8 mouse cellular contexts compared by ENCODE assay signal in genomic region chr5:118169222-118170221, GRCm38 (mm10). TPM values are rescaled to one million over a fixed set of nuclear protein-coding genes. Genes with fewer than 3 reads are reported as not detected.
A peak's percentile ranks its signal among the peaks of the same experiment; 100 is the strongest.
DNase-seq lines count a peak whose midpoint lies in the region; ATAC-seq and TF ChIP-seq lines count a peak whose summit lies in the region.

No protein-coding gene starts in this region.

- TF ChIP-seq CTCF in bone marrow macrophage, adult 2 months (IDR thresholded peaks at IDR 0.05; ENCODE audit: low read depth, low read length), result no peak
- peak; percentile 54 for TF ChIP-seq CTCF in midbrain, postnatal 0 days (IDR thresholded peaks at IDR 0.05)

- no peak overlapping the region for H3K27ac ChIP-seq in bone marrow macrophage, adult 2 months (ENCODE audit: insufficient read depth, low read depth, low read length)
- peak overlapping the region; percentile 69 for H3K27ac ChIP-seq in forebrain, embryonic 10.5 days
- H3K27ac ChIP-seq in kidney, embryonic 16.5 days (ENCODE audit: low read length), result no peak overlapping the region
- peak overlapping the region; percentile 47 for H3K27ac ChIP-seq in midbrain, postnatal 0 days (ENCODE audit: low read depth, low read length)

- WGBS in forebrain, embryonic 10.5 days, result 2% methylated on average over 117 of the region's 117 CpGs
- WGBS in kidney, embryonic 16.5 days, result under 1% methylated on average over 106 of the region's 117 CpGs
- under 1% methylated on average over 107 of the region's 117 CpGs for WGBS in midbrain, postnatal 0 days

- H3K9me3 ChIP-seq in forebrain, embryonic 10.5 days, result no peaks in the 10 kb centered on the region
- H3K9me3 ChIP-seq in kidney, embryonic 16.5 days (ENCODE audit: low read length), result no peaks in the 10 kb centered on the region
- no peaks in the 10 kb centered on the region for H3K9me3 ChIP-seq in midbrain, postnatal 0 days (ENCODE audit: low read length)

- peak overlapping the region; percentile 57 for H3K4me3 ChIP-seq in bone marrow macrophage, adult 2 months (ENCODE audit: insufficient read depth, low read length)
- H3K4me3 ChIP-seq in forebrain, embryonic 10.5 days, result peak overlapping the region; percentile 58
- peak overlapping the region; percentile 55 for H3K4me3 ChIP-seq in kidney, embryonic 16.5 days (ENCODE audit: low read length)
- peak overlapping the region; percentile 59 for H3K4me3 ChIP-seq in midbrain, postnatal 0 days (ENCODE audit: low read depth, low read length)

- TF ChIP-seq POLR2A in bone marrow macrophage, adult 2 months (IDR thresholded peaks at IDR 0.05; ENCODE audit: borderline replicate concordance, low read depth, low read length), result no peak

- H3K4me1 ChIP-seq in bone marrow macrophage, adult 2 months (ENCODE audit: control insufficient read depth, insufficient read depth, low read length), result no peaks in the 10 kb centered on the region
- peaks cover 50% of the 10 kb centered on the region for H3K4me1 ChIP-seq in forebrain, embryonic 10.5 days
- peaks cover 26% of the 10 kb centered on the region for H3K4me1 ChIP-seq in kidney, embryonic 16.5 days (ENCODE audit: insufficient read depth, low read length)
- peaks cover 4% of the 10 kb centered on the region; the same call in 1 of the 2 replicates for H3K4me1 ChIP-seq in midbrain, postnatal 0 days (ENCODE audit: insufficient read depth, low read length)

- peaks cover 95% of the 10 kb centered on the region for H3K27me3 ChIP-seq in forebrain, embryonic 10.5 days (ENCODE audit: poor library complexity, severe bottlenecking)
- peaks cover 78% of the 10 kb centered on the region for H3K27me3 ChIP-seq in kidney, embryonic 16.5 days (ENCODE audit: insufficient read depth, low read length)
- peaks cover 33% of the 10 kb centered on the region for H3K27me3 ChIP-seq in midbrain, postnatal 0 days (ENCODE audit: insufficient read depth, low read length)

- ATAC-seq in kidney, embryonic 16.5 days (ENCODE audit: low FRiP score, low TSS enrichment), result no peak; the same call in 1 of the 2 replicates
- peak; percentile 56; the same call in 1 of the 2 replicates for ATAC-seq in midbrain, postnatal 0 days (ENCODE audit: low FRiP score)

- no peaks in the 10 kb centered on the region for H3K36me3 ChIP-seq in forebrain, embryonic 10.5 days (replicated peaks)
- no peaks in the 10 kb centered on the region for H3K36me3 ChIP-seq in kidney, embryonic 16.5 days (ENCODE audit: insufficient read depth, low read length)
- H3K36me3 ChIP-seq in midbrain, postnatal 0 days (ENCODE audit: insufficient read depth, low read length), result no peaks in the 10 kb centered on the region

- DNase-seq in layer of hippocampus, postnatal 25 days (ENCODE audit: extremely low spot score in 1 of 2, low spot score in 1 of 2), result peak; percentile 39
- no peak for DNase-seq in layer of hippocampus, adult 9-10 months (ENCODE audit: low spot score)
- peak; percentile 44 for DNase-seq in forebrain, embryonic 10.5 days (ENCODE audit: extremely low spot score, low spot score)
- DNase-seq in midbrain, postnatal 0 days (ENCODE audit: low spot score), result peak; percentile 51
- DNase-seq in urinary bladder, adult 2 months (ENCODE audit: low spot score), result no peak
- no peak for DNase-seq in ovary, postnatal 10 days (ENCODE audit: low spot score)

- peak overlapping the region; percentile 61 for H3K9ac ChIP-seq in kidney, embryonic 16.5 days (replicated peaks; ENCODE audit: low read length)
- H3K9ac ChIP-seq in midbrain, postnatal 0 days (replicated peaks; ENCODE audit: low read length, poor library complexity, severe bottlenecking), result peak overlapping the region; percentile 74

- H3K4me2 ChIP-seq in kidney, embryonic 16.5 days (replicated peaks; ENCODE audit: low read depth, low read length), result peak overlapping the region; percentile 96
- H3K4me2 ChIP-seq in midbrain, postnatal 0 days (ENCODE audit: low read depth, low read length, poor library complexity, severe bottlenecking), result peak overlapping the region; percentile 95

RNA-seq across cellular contexts. Expression of gene Hrk, which starts 5.1 kb away (rescaled TPM):
- 10 to 100 TPM; 32.8 to 36.2 TPM for total RNA-seq in layer of hippocampus, postnatal 25 days (2021)
- polyA plus RNA-seq in bone marrow macrophage, adult 2 months (2012; ENCODE audit: insufficient read depth, insufficient read length, missing spikeins), result not detected in 2 replicates
- 0.04 and 0.09 TPM in 2 replicates for polyA plus RNA-seq in forebrain, embryonic 10.5 days (2016; fragmentation: Nextera tagmentation; extraction: Ambion mirVana)
- 0.09 and 0.17 TPM in 2 replicates for polyA plus RNA-seq in kidney, embryonic 16.5 days (2015; fragmentation: Nextera tagmentation; extraction: Ambion mirVana)
- 18.2 and 20.0 TPM in 2 replicates for total RNA-seq in midbrain, postnatal 0 days (2014; rRNA removed)
- 5.7 and 6.6 TPM in 2 replicates for polyA plus RNA-seq in midbrain, postnatal 0 days (2015; fragmentation: Nextera tagmentation; extraction: Ambion mirVana)
- polyA plus RNA-seq in urinary bladder, adult 2 months (2012; rRNA removed), result 0.01 TPM in 2 replicates

RNA-seq across cellular contexts. Expression of gene Fbxw8, which starts 14.3 kb away (rescaled TPM):
- total RNA-seq in layer of hippocampus, postnatal 25 days (2021), result 10 to 100 TPM; 35.7 to 39.3 TPM
- 13.5 and 16.7 TPM in 2 replicates for polyA plus RNA-seq in bone marrow macrophage, adult 2 months (2012; ENCODE audit: insufficient read depth, insufficient read length, missing spikeins)
- polyA plus RNA-seq in forebrain, embryonic 10.5 days (2016; fragmentation: Nextera tagmentation; extraction: Ambion mirVana), result 32.7 and 33.8 TPM in 2 replicates
- polyA plus RNA-seq in kidney, embryonic 16.5 days (2015; fragmentation: Nextera tagmentation; extraction: Ambion mirVana), result 26.3 and 30.9 TPM in 2 replicates
- total RNA-seq in midbrain, postnatal 0 days (2014; rRNA removed), result 43.0 and 48.4 TPM in 2 replicates
- polyA plus RNA-seq in midbrain, postnatal 0 days (2015; fragmentation: Nextera tagmentation; extraction: Ambion mirVana), result 13.6 and 14.4 TPM in 2 replicates
- 30.9 and 32.3 TPM in 2 replicates for polyA plus RNA-seq in urinary bladder, adult 2 months (2012; rRNA removed)

Comparison
In these comparisons a context has a peak if more than half of its experiments do, and no peak if none do; other contexts are left out.
1. DNase-seq: peak in layer of hippocampus, postnatal 25 days (2 of 2), forebrain, embryonic 10.5 days (single experiment) and midbrain, postnatal 0 days (single experiment); none in layer of hippocampus, adult 9-10 months (single experiment), urinary bladder, adult 2 months (single experiment) and ovary, postnatal 10 days (single experiment).
2. H3K27ac ChIP-seq: peak in forebrain, embryonic 10.5 days (single experiment) and midbrain, postnatal 0 days (single experiment); none in bone marrow macrophage, adult 2 months (single experiment) and kidney, embryonic 16.5 days (single experiment).
3. Peak in every context shown above with its lines, with median percentiles within 50 percentile points of each other: H3K4me3 ChIP-seq.